Mouse (Mus musculus) E14TG2a.4 (cell line): ENCODE measurements around the gene Ltb.

Source experiments
- H3K27me3 ChIP-seq: 2 replicates; pipeline ENCODE4 v1.6.1; 2014; ENCODE audit warnings: low read length, control low read depth; ENCODE audit not compliant: insufficient read depth
- H3K36me3 ChIP-seq: 2 replicates; pipeline ENCODE4 v1.6.1; 2014; ENCODE audit warnings: low read length, control low read depth; ENCODE audit not compliant: insufficient read depth
- H3K4me1 ChIP-seq: replicated peaks from 2 replicates; pipeline ENCODE4 v1.6.1; 2014; ENCODE audit warnings: low read depth, low read length, control low read depth
- H3K4me3 ChIP-seq: replicated peaks from 2 replicates; pipeline ENCODE4 v1.5.1; 2014; ENCODE audit warnings: mild to moderate bottlenecking, low read length
- H3K9me3 ChIP-seq: 2 replicates; pipeline ENCODE4 v1.6.1; 2014; ENCODE audit warnings: low read length, control low read depth
- CTCF ChIP-seq: conservative IDR thresholded peaks from 2 replicates; pipeline ENCODE4 v1.5.1; 2014; ENCODE audit warnings: low read length
- NANOG ChIP-seq: IDR thresholded peaks from 2 replicates; pipeline ENCODE4 v1.6.1; 2014; ENCODE audit warnings: borderline replicate concordance, low read length, mixed read lengths
- POU5F1 ChIP-seq: IDR thresholded peaks from 2 replicates; pipeline ENCODE4 v1.6.1; 2014; ENCODE audit warnings: low read length, borderline replicate concordance

The Ltb gene

GRCm38 (mm10) chr17:35194844-35195630 is 798 bp downstream of the Ltb start:
- no peak for TF ChIP-seq NANOG
- no peak for TF ChIP-seq POU5F1
- TF ChIP-seq CTCF, result no peak
- H3K27me3 ChIP-seq, result peaks cover 76% of the 10 kb centered on the region
- H3K4me1 ChIP-seq, result peaks cover 39% of the 10 kb centered on the region
- peak overlapping the region; percentile 73 for H3K4me3 ChIP-seq
- no peaks in the 10 kb centered on the region for H3K36me3 ChIP-seq
- H3K9me3 ChIP-seq, result 0 out of 2 replicates have a peak, but pooled peaks cover 5% of the 10 kb centered on the region

GRCm38 (mm10) chr17:35195631-35196320 is 1.5 kb downstream of the Ltb start:
- no peaks in the 10 kb centered on the region for H3K36me3 ChIP-seq
- H3K27me3 ChIP-seq, result peaks cover 80% of the 10 kb centered on the region
- 0 out of 2 replicates have a peak, but pooled peaks cover 5% of the 10 kb centered on the region for H3K9me3 ChIP-seq
- H3K4me1 ChIP-seq, result peaks cover 32% of the 10 kb centered on the region
- peak overlapping the region; percentile 73 for H3K4me3 ChIP-seq
- no peak for TF ChIP-seq NANOG
- peak; percentile 2; the same call in 1 of the 2 replicates for TF ChIP-seq CTCF

GRCm38 (mm10) chr17:35196321-35196641 is 2.0 kb downstream of the Ltb start:
- Histone ChIP-seq H3K4me3 (peak overlapping the region; percentile 73), H3K9me3 (0 out of 2 replicates have a peak, but pooled peaks cover 5% of the 10 kb centered on the region), H3K27me3 (peaks cover 85% of the 10 kb centered on the region), H3K4me1 (peaks cover 32% of the 10 kb centered on the region), H3K36me3 (no peaks in the 10 kb centered on the region)
- TF ChIP-seq CTCF, result no peak
- TF ChIP-seq POU5F1, result no peak
- no peak for TF ChIP-seq NANOG

GRCm38 (mm10) chr17:35197126-35197525 is 2.9 kb downstream of the Ltb start:
- TF ChIP-seq NANOG (no peak), CTCF (no peak), POU5F1 (no peak)
- Histone ChIP-seq H3K27me3 (peaks cover 94% of the 10 kb centered on the region), H3K36me3 (no peaks in the 10 kb centered on the region), H3K4me1 (peaks cover 38% of the 10 kb centered on the region), H3K4me3 (no peak overlapping the region), H3K9me3 (0 out of 2 replicates have a peak, but pooled peaks cover 5% of the 10 kb centered on the region)

GRCm38 (mm10) chr17:35198029-35198428 is 3.8 kb downstream of the Ltb start:
- H3K27me3 ChIP-seq, result peaks cover 98% of the 10 kb centered on the region
- H3K4me3 ChIP-seq, result no peak overlapping the region
- H3K36me3 ChIP-seq, result no peaks in the 10 kb centered on the region
- TF ChIP-seq NANOG (no peak), CTCF (no peak), POU5F1 (no peak)
- H3K9me3 ChIP-seq, result 0 out of 2 replicates have a peak, but pooled peaks cover 5% of the 10 kb centered on the region
- H3K4me1 ChIP-seq, result peaks cover 38% of the 10 kb centered on the region

GRCm38 (mm10) chr17:35198946-35199345 is 4.7 kb downstream of the Ltb start:
- peaks cover 38% of the 10 kb centered on the region for H3K4me1 ChIP-seq
- 0 out of 2 replicates have a peak, but pooled peaks cover 5% of the 10 kb centered on the region for H3K9me3 ChIP-seq
- H3K4me3 ChIP-seq, result no peak overlapping the region
- TF ChIP-seq NANOG, result peak; percentile 93
- TF ChIP-seq CTCF, result no peak
- peaks cover 98% of the 10 kb centered on the region for H3K27me3 ChIP-seq
- no peaks in the 10 kb centered on the region for H3K36me3 ChIP-seq

- Histone ChIP-seq H3K27me3 (peaks cover 98% of the 10 kb centered on the region), H3K9me3 (0 out of 2 replicates have a peak, but pooled peaks cover 5% of the 10 kb centered on the region), H3K4me1 (peaks cover 34% of the 10 kb centered on the region), H3K4me3 (no peak overlapping the region), H3K36me3 (no peaks in the 10 kb centered on the region)
- TF ChIP-seq CTCF, result no peak
Measured at GRCm38 (mm10) chr17:35200398-35200797, 6.2 kb downstream of the Ltb start.

GRCm38 (mm10) chr17:35201128-35201527 is 6.9 kb downstream of the Ltb start:
- no peak overlapping the region for H3K4me3 ChIP-seq
- H3K9me3 ChIP-seq, result 0 out of 2 replicates have a peak, but pooled peaks cover 5% of the 10 kb centered on the region
- H3K4me1 ChIP-seq, result peaks cover 30% of the 10 kb centered on the region
- H3K36me3 ChIP-seq, result no peaks in the 10 kb centered on the region
- H3K27me3 ChIP-seq, result peaks cover 97% of the 10 kb centered on the region
- TF ChIP-seq NANOG (no peak), POU5F1 (no peak), CTCF (no peak)
